Mouse (Mus musculus): ENCODE data around the gene Xxylt1.

- TF ChIP-seq POLR2A (IDR thresholded peaks at IDR 0.05; ENCODE audit: low read depth, low read length), result no peak
- no peak for TF ChIP-seq CTCF (conservative IDR thresholded peaks at IDR 0.05; ENCODE audit: insufficient read depth, insufficient read length, low read depth, low read length)
These were observed 21.0 kb downstream of the Xxylt1 start for GRCm38 (mm10) chr16:31060226-31060625.

All from kidney, adult 2 months (tissue).